In genomic region chr19:10183299-10183983, GRCm38 (mm10) we compare ENCODE assay signal across 1 mouse cellular context.
A peak's percentile ranks its signal among the peaks of the same experiment; 100 is the strongest.
TF ChIP-seq lines count a peak whose summit lies in the region.

No protein-coding gene starts in this region.

TF ChIP-seq in CH12.LX, 34 proteins besides CTCF, POLR2A, EP300 and RAD21:
- TF ChIP-seq ZMIZ1 (IDR thresholded peaks at IDR 0.05; ENCODE audit: low read depth, low read length) (no peak), UBTF (IDR thresholded peaks at IDR 0.05; ENCODE audit: low read depth, low read length) (0 out of 2 replicates have a peak, but pooled peaks have one; percentile 23), BHLHE40 (IDR thresholded peaks at IDR 0.05; ENCODE audit: low read depth, low read length) (no peak), RCOR1 (conservative IDR thresholded peaks at IDR 0.05; ENCODE audit: low read depth, low read length) (no peak)
